Mouse (Mus musculus): ENCODE data around the gene Ugt2b1. TPM values are rescaled to one million over a fixed set of nuclear protein-coding genes. Genes with fewer than 3 reads are reported as not detected.
"Not testable (repeated sequence)": the region's sequence is repeated elsewhere in the genome, so short reads cannot be mapped to it uniquely, and the experiment has no call there.

Ugt2b1 gene
- not detected in 2 replicates for polyA plus RNA-seq (2015; fragmentation: Nextera tagmentation; extraction: Ambion mirVana)

GRCm38 (mm10) chr5:86926426-86926825, at the start of gene Ugt2b1:
Gene Ugt2b1 (minus strand): TSS chr5:86926530.
- Histone ChIP-seq H3K27ac (ENCODE audit: low read length) (no peak within 1 kb of the TSS), H3K9ac (ENCODE audit: low read length) (no peak within 1 kb of the TSS), H3K4me2 (ENCODE audit: low read depth, low read length) (no peak within 1 kb of the TSS), H3K36me3 (ENCODE audit: control insufficient read depth, insufficient read depth, low read length) (no peaks in the 10 kb centered on the region), H3K4me1 (replicated peaks; ENCODE audit: control insufficient read depth, insufficient read depth, low read length) (no peaks in the 10 kb centered on the region), H3K4me3 (ENCODE audit: low read length) (no peak within 1 kb of the TSS), H3K27me3 (ENCODE audit: control insufficient read depth, insufficient read depth, low read depth, low read length) (no peaks in the 10 kb centered on the region), H3K9me3 (ENCODE audit: control insufficient read depth, low read length) (no peaks in the 10 kb centered on the region)
- no peak for ATAC-seq (ENCODE audit: low read depth)
- WGBS = 73% methylated on average over 2 of the region's 2 CpGs

GRCm38 (mm10) chr5:86967271-86967670, 40.9 kb upstream of the Ugt2b1 start:
- 88% methylated on average over 5 of the region's 5 CpGs for WGBS
- ATAC-seq (ENCODE audit: low read depth); H3K4me2 ChIP-seq (ENCODE audit: low read depth, low read length): not testable (repeated sequence)

GRCm38 (mm10) chr5:86962849-86963248, 36.5 kb upstream of the Ugt2b1 start:
- ATAC-seq (ENCODE audit: low read depth); H3K4me1 ChIP-seq (replicated peaks; ENCODE audit: control insufficient read depth, insufficient read depth, low read length); H3K27ac ChIP-seq (ENCODE audit: low read length); H3K9me3 ChIP-seq (ENCODE audit: control insufficient read depth, low read length); H3K4me2 ChIP-seq (ENCODE audit: low read depth, low read length); H3K36me3 ChIP-seq (ENCODE audit: control insufficient read depth, insufficient read depth, low read length); H3K27me3 ChIP-seq (ENCODE audit: control insufficient read depth, insufficient read depth, low read depth, low read length); H3K4me3 ChIP-seq (ENCODE audit: low read length); H3K9ac ChIP-seq (ENCODE audit: low read length): not testable (repeated sequence)
- 51% methylated on average over 1 of the region's 1 CpGs for WGBS

More at GRCm38 (mm10) chr5:86967271-86967670, 40.9 kb upstream of the Ugt2b1 start:
- not testable (repeated sequence) for H3K4me1 ChIP-seq (replicated peaks; ENCODE audit: control insufficient read depth, insufficient read depth, low read length); H3K27me3 ChIP-seq (ENCODE audit: control insufficient read depth, insufficient read depth, low read depth, low read length); H3K27ac ChIP-seq (ENCODE audit: low read length); H3K4me3 ChIP-seq (ENCODE audit: low read length); H3K9ac ChIP-seq (ENCODE audit: low read length); H3K9me3 ChIP-seq (ENCODE audit: control insufficient read depth, low read length); H3K36me3 ChIP-seq (ENCODE audit: control insufficient read depth, insufficient read depth, low read length)

GRCm38 (mm10) chr5:86961587-86962358, 35.4 kb upstream of the Ugt2b1 start:
- no peak overlapping the region for H3K4me2 ChIP-seq (ENCODE audit: low read depth, low read length)
- no peaks in the 10 kb centered on the region for H3K36me3 ChIP-seq (ENCODE audit: control insufficient read depth, insufficient read depth, low read length)
- H3K9me3 ChIP-seq (ENCODE audit: control insufficient read depth, low read length) = no peaks in the 10 kb centered on the region
- H3K27ac ChIP-seq (ENCODE audit: low read length) = no peak overlapping the region
- WGBS = 65% methylated on average over 3 of the region's 3 CpGs
- H3K4me3 ChIP-seq (ENCODE audit: low read length) = no peak overlapping the region
- no peak overlapping the region for H3K9ac ChIP-seq (ENCODE audit: low read length)
- no peaks in the 10 kb centered on the region for H3K4me1 ChIP-seq (replicated peaks; ENCODE audit: control insufficient read depth, insufficient read depth, low read length)
- ATAC-seq (ENCODE audit: low read depth) = no peak
- no peaks in the 10 kb centered on the region for H3K27me3 ChIP-seq (ENCODE audit: control insufficient read depth, insufficient read depth, low read depth, low read length)

- Histone ChIP-seq H3K9ac (ENCODE audit: low read length) (no peak overlapping the region), H3K27ac (ENCODE audit: low read length) (no peak overlapping the region)
- 78% methylated on average over 3 of the region's 3 CpGs for WGBS
Observed at GRCm38 (mm10) chr5:86960504-86960903, 34.2 kb upstream of the Ugt2b1 start.

GRCm38 (mm10) chr5:86942111-86942510, 15.8 kb upstream of the Ugt2b1 start:
- H3K9me3 ChIP-seq (ENCODE audit: control insufficient read depth, low read length) = no peaks in the 10 kb centered on the region
- H3K36me3 ChIP-seq (ENCODE audit: control insufficient read depth, insufficient read depth, low read length) = no peaks in the 10 kb centered on the region
- no peaks in the 10 kb centered on the region for H3K27me3 ChIP-seq (ENCODE audit: control insufficient read depth, insufficient read depth, low read depth, low read length)
- ATAC-seq (ENCODE audit: low read depth) = no peak
- H3K4me1 ChIP-seq (replicated peaks; ENCODE audit: control insufficient read depth, insufficient read depth, low read length) = no peaks in the 10 kb centered on the region
- no peak overlapping the region for H3K9ac ChIP-seq (ENCODE audit: low read length)
- no peak overlapping the region for H3K4me2 ChIP-seq (ENCODE audit: low read depth, low read length)
- WGBS = 81% methylated on average over 2 of the region's 2 CpGs
- no peak overlapping the region for H3K27ac ChIP-seq (ENCODE audit: low read length)
- H3K4me3 ChIP-seq (ENCODE audit: low read length) = no peak overlapping the region

More at GRCm38 (mm10) chr5:86960504-86960903, 34.2 kb upstream of the Ugt2b1 start:
- Histone ChIP-seq H3K36me3 (ENCODE audit: control insufficient read depth, insufficient read depth, low read length) (no peaks in the 10 kb centered on the region), H3K27me3 (ENCODE audit: control insufficient read depth, insufficient read depth, low read depth, low read length) (no peaks in the 10 kb centered on the region), H3K9me3 (ENCODE audit: control insufficient read depth, low read length) (no peaks in the 10 kb centered on the region), H3K4me1 (replicated peaks; ENCODE audit: control insufficient read depth, insufficient read depth, low read length) (no peaks in the 10 kb centered on the region), H3K4me3 (ENCODE audit: low read length) (no peak overlapping the region), H3K4me2 (ENCODE audit: low read depth, low read length) (no peak overlapping the region)
- no peak for ATAC-seq (ENCODE audit: low read depth)

GRCm38 (mm10) chr5:86920661-86921233, 5.6 kb downstream of the Ugt2b1 start:
- no peaks in the 10 kb centered on the region for H3K27me3 ChIP-seq (ENCODE audit: control insufficient read depth, insufficient read depth, low read depth, low read length)
- no peak overlapping the region for H3K4me2 ChIP-seq (ENCODE audit: low read depth, low read length)
- no peak overlapping the region for H3K9ac ChIP-seq (ENCODE audit: low read length)
- no peaks in the 10 kb centered on the region for H3K36me3 ChIP-seq (ENCODE audit: control insufficient read depth, insufficient read depth, low read length)
- H3K27ac ChIP-seq (ENCODE audit: low read length) = no peak overlapping the region
- no peaks in the 10 kb centered on the region for H3K9me3 ChIP-seq (ENCODE audit: control insufficient read depth, low read length)
- 53% methylated on average over 3 of the region's 3 CpGs for WGBS
- no peak overlapping the region for H3K4me3 ChIP-seq (ENCODE audit: low read length)
- no peaks in the 10 kb centered on the region for H3K4me1 ChIP-seq (replicated peaks; ENCODE audit: control insufficient read depth, insufficient read depth, low read length)
- ATAC-seq (ENCODE audit: low read depth) = no peak

- no peaks in the 10 kb centered on the region for H3K4me1 ChIP-seq (replicated peaks; ENCODE audit: control insufficient read depth, insufficient read depth, low read length)
- no peak for ATAC-seq (ENCODE audit: low read depth)
- WGBS = 78% methylated on average over 3 of the region's 3 CpGs
- H3K4me3 ChIP-seq (ENCODE audit: low read length) = no peak overlapping the region
- no peak overlapping the region for H3K27ac ChIP-seq (ENCODE audit: low read length)
- no peaks in the 10 kb centered on the region for H3K27me3 ChIP-seq (ENCODE audit: control insufficient read depth, insufficient read depth, low read depth, low read length)
- no peaks in the 10 kb centered on the region for H3K9me3 ChIP-seq (ENCODE audit: control insufficient read depth, low read length)
- no peaks in the 10 kb centered on the region for H3K36me3 ChIP-seq (ENCODE audit: control insufficient read depth, insufficient read depth, low read length)
- H3K9ac ChIP-seq (ENCODE audit: low read length) = no peak overlapping the region
- H3K4me2 ChIP-seq (ENCODE audit: low read depth, low read length) = no peak overlapping the region
Observed at GRCm38 (mm10) chr5:86911357-86912099, 14.8 kb downstream of the Ugt2b1 start.

GRCm38 (mm10) chr5:86910770-86911169, 15.6 kb downstream of the Ugt2b1 start:
- Histone ChIP-seq H3K4me1 (replicated peaks; ENCODE audit: control insufficient read depth, insufficient read depth, low read length) (no peaks in the 10 kb centered on the region), H3K27me3 (ENCODE audit: control insufficient read depth, insufficient read depth, low read depth, low read length) (no peaks in the 10 kb centered on the region), H3K9me3 (ENCODE audit: control insufficient read depth, low read length) (no peaks in the 10 kb centered on the region), H3K9ac (ENCODE audit: low read length) (no peak overlapping the region), H3K27ac (ENCODE audit: low read length) (no peak overlapping the region), H3K4me2 (ENCODE audit: low read depth, low read length) (no peak overlapping the region), H3K4me3 (ENCODE audit: low read length) (no peak overlapping the region), H3K36me3 (ENCODE audit: control insufficient read depth, insufficient read depth, low read length) (no peaks in the 10 kb centered on the region)
- no peak for ATAC-seq (ENCODE audit: low read depth)
- WGBS = 50% methylated on average over 1 of the region's 1 CpGs

Measured in lung, embryonic 16.5 days (tissue).